Mouse (Mus musculus) thymus, adult 2 months (tissue): ENCODE measurements around the gene Nrap.

Experiments used
- CTCF ChIP-seq: fragments of 200-500 bp; IDR thresholded peaks from 2 replicates; pipeline ENCODE4 v1.5.1; 2012; ENCODE audit warnings: mild to moderate bottlenecking, control low read depth, low read length, moderate library complexity, borderline replicate concordance; ENCODE audit not compliant: control insufficient read depth, poor library complexity, insufficient read depth; ENCODE audit errors: extremely low read depth
- POLR2A ChIP-seq: fragments of 200-500 bp; IDR thresholded peaks from 2 replicates; pipeline ENCODE4 v1.6.1; 2012; ENCODE audit warnings: mild to moderate bottlenecking, low read length, control low read depth, moderate library complexity; ENCODE audit not compliant: control insufficient read depth, poor library complexity, insufficient read depth; ENCODE audit errors: extremely low read depth

DNA sequence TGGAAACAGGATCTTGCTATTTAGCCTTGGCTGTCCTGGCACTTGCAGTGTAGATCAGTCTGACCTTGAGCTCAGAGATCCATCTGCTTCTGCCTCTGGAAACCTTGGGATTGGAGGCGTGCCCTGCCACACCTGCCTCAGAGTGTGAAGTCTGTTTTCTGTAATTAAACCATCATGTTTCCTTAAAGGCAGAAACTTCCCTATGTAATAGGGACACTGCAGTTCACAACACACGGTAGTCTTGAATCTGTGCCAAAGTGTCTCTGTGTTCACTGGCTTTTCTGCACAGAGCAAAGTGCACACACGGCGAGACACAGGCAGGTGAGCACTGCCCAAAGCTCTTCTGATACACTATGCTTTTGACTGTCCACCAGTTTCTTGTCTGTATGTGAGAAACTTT, 28.6 kb upstream of the Nrap start:
- TF ChIP-seq POLR2A, result no peak
- TF ChIP-seq CTCF, result no peak
